Mouse (Mus musculus) limb, embryonic 13.5 days (tissue): ENCODE measurements around the gene Pdgfc. TPM values are rescaled to one million over a fixed set of nuclear protein-coding genes. Genes with fewer than 3 reads are reported as not detected.

ENCODE experiments used
- ATAC-seq: fragments of 200-750 bp; cut with Nextera tagmentation; 2 replicates; pipeline ENCODE4 v1.8.0; 2017; ENCODE audit warnings: low read depth, moderate number of reproducible peaks, moderate TSS enrichment; ENCODE audit not compliant: low FRiP score
- H3K27ac ChIP-seq: fragments of 300-500 bp; sonication (generic); 2 replicates; pipeline ENCODE4 v1.5.1; 2015; ENCODE audit warnings: inconsistent platforms, mild to moderate bottlenecking, moderate library complexity
- H3K27me3 ChIP-seq: fragments of 300-500 bp; sonication (generic); 2 replicates; pipeline ENCODE4 v1.6.1; 2015; ENCODE audit warnings: mild to moderate bottlenecking, inconsistent platforms
- H3K36me3 ChIP-seq: fragments of 300-500 bp; sonication (generic); 2 replicates; pipeline ENCODE4 v1.6.1; 2015; ENCODE audit warnings: inconsistent platforms, mild to moderate bottlenecking, moderate library complexity
- H3K4me1 ChIP-seq: fragments of 300-500 bp; sonication (generic); 2 replicates; pipeline ENCODE4 v1.6.1; 2015; ENCODE audit warnings: inconsistent platforms
- H3K4me2 ChIP-seq: fragments of 300-500 bp; sonication (generic); replicated peaks from 2 replicates; pipeline ENCODE4 v1.6.1; 2015; ENCODE audit warnings: inconsistent platforms, mild to moderate bottlenecking, moderate library complexity
- H3K4me3 ChIP-seq: fragments of 300-500 bp; sonication (generic); 2 replicates; pipeline ENCODE4 v1.5.1; 2015; ENCODE audit warnings: moderate library complexity, mild to moderate bottlenecking, inconsistent platforms
- H3K9ac ChIP-seq: fragments of 300-500 bp; sonication (generic); 2 replicates; pipeline ENCODE4 v1.6.1; 2015; ENCODE audit warnings: mild to moderate bottlenecking, inconsistent platforms
- H3K9me3 ChIP-seq: fragments of 300-500 bp; sonication (generic); 2 replicates; pipeline ENCODE4 v1.6.1; 2016; ENCODE audit warnings: inconsistent platforms
- WGBS: fragments of 180-500 bp; shearing (Covaris S2); methylation state at CpG from one replicate; pipeline ENCODE4 v1.1.7; 2015; 5-methylcytosine and 5-hydroxymethylcytosine counted together
- polyA plus RNA-seq: library from polyadenylated mRNA; unstranded; fragments of >200 nt; fragmentation: Nextera tagmentation; extraction: Ambion mirVana; gene quantifications from 2 replicates; pipeline ENCODE4 v1.2.1, GENCODE M21; 2015

The Pdgfc gene
- polyA plus RNA-seq, 1 experiment from 2014 or later: 54.4 TPM

DNA sequence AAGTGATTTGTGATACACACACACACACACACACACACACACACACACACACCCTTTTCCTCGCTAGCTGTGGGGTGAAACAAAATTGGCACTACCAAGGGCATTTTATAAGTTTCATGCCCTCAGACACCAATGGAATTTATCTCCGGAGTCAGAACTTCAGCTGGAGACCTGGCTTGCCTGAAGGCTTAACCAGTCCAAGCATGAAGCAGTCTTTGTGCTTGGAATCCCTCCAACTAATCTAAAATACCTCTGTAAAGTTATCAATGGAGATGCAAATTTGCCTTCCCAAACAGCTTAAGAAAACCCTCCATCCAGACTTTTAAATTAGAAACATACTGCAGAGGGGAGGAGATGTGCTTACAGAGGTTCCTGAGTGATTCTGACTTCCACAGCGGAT, 6.3 kb upstream of the Pdgfc start:
- Histone ChIP-seq H3K36me3 (no peaks in the 10 kb centered on the region), H3K4me2 (no peak overlapping the region), H3K4me3 (no peak overlapping the region), H3K4me1 (peaks cover 37% of the 10 kb centered on the region), H3K9ac (no peak overlapping the region), H3K27me3 (peaks cover 5% of the 10 kb centered on the region; the same call in 1 of the 2 replicates), H3K9me3 (no peaks in the 10 kb centered on the region), H3K27ac (no peak overlapping the region; the same call in 1 of the 2 replicates)
- WGBS: 52% methylated on average over 3 of the region's 3 CpGs
- no peak for ATAC-seq

DNA sequence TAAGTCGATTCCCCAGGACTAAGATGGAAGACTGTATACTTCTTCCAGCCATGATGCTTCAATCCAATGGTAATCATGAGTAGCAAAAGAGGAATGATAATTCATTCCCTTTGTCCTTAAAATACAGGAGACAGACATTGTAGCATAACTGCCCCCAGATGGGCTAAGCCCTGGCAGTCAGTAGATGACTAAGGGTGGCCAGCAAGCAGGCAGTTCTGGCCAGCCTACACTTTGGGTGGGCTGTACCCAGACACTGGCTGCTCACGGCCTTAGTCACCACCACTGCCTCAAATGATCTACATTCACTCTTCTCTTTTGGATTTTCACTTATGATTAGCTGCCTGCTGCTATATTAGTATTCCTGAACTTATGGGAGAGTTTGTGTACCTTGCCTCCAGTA, 5.9 kb upstream of the Pdgfc start:
- no peak overlapping the region; the same call in 1 of the 2 replicates for H3K27ac ChIP-seq
- no peak for ATAC-seq
- H3K36me3 ChIP-seq: no peaks in the 10 kb centered on the region

DNA sequence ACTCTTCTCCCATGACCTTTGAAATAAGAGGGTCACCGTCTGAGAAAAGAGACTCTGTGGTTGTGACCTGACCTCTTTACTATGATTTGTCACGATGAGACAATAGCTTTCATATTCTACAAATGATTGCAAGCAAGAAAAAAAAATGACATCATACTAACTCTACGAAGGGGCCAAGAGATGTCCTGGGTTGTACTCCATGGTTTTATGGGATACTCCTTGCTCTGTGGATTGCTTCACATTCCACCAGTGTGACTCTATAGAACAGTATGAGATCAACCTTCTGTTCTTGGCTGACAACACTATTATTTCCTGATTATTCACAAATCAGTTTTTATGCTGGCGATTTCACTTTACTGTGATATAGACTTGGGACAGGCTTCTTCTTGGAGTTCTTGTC, 4.2 kb upstream of the Pdgfc start:
- WGBS: 84% methylated on average over 4 of the region's 4 CpGs
- ATAC-seq: no peak
- no peaks in the 10 kb centered on the region for H3K36me3 ChIP-seq
- no peak overlapping the region for H3K4me3 ChIP-seq
- H3K9ac ChIP-seq: no peak overlapping the region
- H3K4me1 ChIP-seq: peaks cover 42% of the 10 kb centered on the region
- no peak overlapping the region for H3K27ac ChIP-seq
- H3K27me3 ChIP-seq: peaks cover 3% of the 10 kb centered on the region; the same call in 1 of the 2 replicates
- H3K9me3 ChIP-seq: no peaks in the 10 kb centered on the region
- H3K4me2 ChIP-seq: no peak overlapping the region

More for the DNA sequence above, 5.9 kb upstream of the Pdgfc start:
- Histone ChIP-seq H3K4me1 (peaks cover 40% of the 10 kb centered on the region), H3K27me3 (peaks cover 5% of the 10 kb centered on the region; the same call in 1 of the 2 replicates), H3K4me3 (no peak overlapping the region), H3K9me3 (no peaks in the 10 kb centered on the region), H3K4me2 (no peak overlapping the region), H3K9ac (no peak overlapping the region)
- WGBS: 54% methylated on average over 2 of the region's 2 CpGs

DNA sequence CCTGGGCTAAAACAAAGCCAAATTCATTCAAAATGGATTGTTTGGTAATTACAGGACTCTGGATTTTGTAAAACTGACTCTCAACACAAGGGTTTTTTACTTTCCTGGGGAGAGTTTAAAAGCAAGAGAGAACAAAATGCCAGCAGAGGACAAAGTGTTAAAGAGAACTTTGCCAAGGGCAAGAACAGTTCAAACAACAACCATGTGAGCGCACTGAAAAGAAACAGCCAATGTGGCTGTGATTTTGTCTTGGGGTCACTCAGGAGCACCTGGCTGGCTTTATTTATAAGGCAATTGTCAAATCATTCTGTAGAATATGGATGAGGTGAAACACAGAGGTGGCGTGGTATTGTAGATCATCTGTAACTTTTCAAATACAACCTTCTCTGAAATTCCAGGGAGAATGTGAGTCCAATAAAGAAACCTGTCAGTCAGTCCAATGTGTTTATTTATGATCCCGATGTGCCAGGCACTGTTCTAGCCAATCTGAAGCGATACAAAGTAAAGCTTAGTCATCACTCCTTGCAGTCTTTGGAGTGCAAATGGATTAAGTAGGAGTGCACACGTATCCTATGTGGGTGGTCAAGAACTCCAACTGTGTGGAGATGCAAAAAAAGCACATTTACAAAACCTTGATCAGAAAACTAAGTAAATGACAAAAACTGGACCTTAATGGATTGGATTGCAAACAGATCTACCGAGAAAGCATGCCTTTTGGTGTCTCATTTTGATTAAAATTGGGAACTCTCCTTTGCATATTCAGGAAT, 1.7 kb upstream of the Pdgfc start:
- no peak overlapping the region for H3K9ac ChIP-seq
- no peak overlapping the region for H3K27ac ChIP-seq
- H3K4me3 ChIP-seq: no peak overlapping the region
- 41% methylated on average over 6 of the region's 6 CpGs for WGBS
- no peak for ATAC-seq
- no peak overlapping the region for H3K4me2 ChIP-seq
- H3K36me3 ChIP-seq: no peaks in the 10 kb centered on the region
- no peaks in the 10 kb centered on the region; the same call in 1 of the 2 replicates for H3K27me3 ChIP-seq
- H3K4me1 ChIP-seq: peaks cover 35% of the 10 kb centered on the region
- no peaks in the 10 kb centered on the region for H3K9me3 ChIP-seq

DNA sequence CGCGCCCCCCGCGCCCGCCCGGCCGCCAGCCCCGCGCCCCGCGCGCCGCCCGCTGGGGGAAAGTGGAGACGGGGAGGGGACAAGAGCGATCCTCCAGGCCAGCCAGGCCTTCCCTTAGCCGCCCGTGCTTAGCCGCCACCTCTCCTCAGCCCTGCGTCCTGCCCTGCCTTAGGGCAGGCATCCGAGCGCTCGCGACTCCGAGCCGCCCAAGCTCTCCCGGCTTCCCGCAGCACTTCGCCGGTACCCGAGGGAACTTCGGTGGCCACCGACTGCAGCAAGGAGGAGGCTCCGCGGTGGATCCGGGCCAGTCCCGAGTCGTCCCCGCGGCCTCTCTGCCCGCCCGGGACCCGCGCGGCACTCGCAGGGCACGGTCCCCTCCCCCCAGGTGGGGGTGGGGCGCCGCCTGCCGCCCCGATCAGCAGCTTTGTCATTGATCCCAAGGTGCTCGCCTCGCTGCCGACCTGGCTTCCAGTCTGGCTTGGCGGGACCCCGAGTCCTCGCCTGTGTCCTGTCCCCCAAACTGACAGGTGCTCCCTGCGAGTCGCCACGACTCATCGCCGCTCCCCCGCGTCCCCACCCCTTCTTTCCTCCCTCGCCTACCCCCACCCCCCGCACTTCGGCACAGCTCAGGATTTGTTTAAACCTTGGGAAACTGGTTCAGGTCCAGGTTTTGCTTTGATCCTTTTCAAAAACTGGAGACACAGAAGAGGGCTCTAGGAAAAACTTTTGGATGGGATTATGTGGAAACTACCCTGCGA, 517 bp downstream of the Pdgfc start:
- H3K4me1 ChIP-seq: peaks cover 42% of the 10 kb centered on the region
- H3K4me3 ChIP-seq: peak overlapping the region; percentile 77

DNA sequence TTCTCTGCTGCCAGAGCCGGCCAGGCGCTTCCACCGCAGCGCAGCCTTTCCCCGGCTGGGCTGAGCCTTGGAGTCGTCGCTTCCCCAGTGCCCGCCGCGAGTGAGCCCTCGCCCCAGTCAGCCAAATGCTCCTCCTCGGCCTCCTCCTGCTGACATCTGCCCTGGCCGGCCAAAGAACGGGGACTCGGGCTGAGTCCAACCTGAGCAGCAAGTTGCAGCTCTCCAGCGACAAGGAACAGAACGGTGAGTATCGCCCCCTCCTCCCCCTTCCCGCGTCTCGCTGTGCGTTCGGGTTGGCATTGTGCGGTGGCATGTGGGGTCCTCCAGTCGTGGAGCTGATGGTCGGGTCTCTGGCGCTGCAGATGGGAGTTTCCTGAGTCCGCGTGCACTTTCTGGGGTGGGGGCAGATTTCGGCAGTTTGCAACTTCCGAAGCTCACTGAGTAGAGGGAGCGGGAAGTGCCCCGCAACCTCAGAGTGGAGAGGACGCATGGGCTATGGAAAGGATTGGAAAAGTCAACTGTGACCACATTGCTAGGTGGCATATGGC, 1.2 kb downstream of the Pdgfc start:
- peak overlapping the region; percentile 79 for H3K4me2 ChIP-seq
- peak overlapping the region; percentile 77 for H3K4me3 ChIP-seq
- WGBS: under 1% methylated on average over 33 of the region's 34 CpGs
- peak overlapping the region; percentile 87 for H3K9ac ChIP-seq
- H3K36me3 ChIP-seq: no peaks in the 10 kb centered on the region
- no peaks in the 10 kb centered on the region for H3K9me3 ChIP-seq
- H3K27me3 ChIP-seq: no peaks in the 10 kb centered on the region; the same call in 1 of the 2 replicates
- peak overlapping the region; percentile 96 for H3K27ac ChIP-seq
- ATAC-seq: peak; percentile 12
- peaks cover 42% of the 10 kb centered on the region for H3K4me1 ChIP-seq

More for the DNA sequence above, 517 bp downstream of the Pdgfc start:
- Histone ChIP-seq H3K27ac (peak overlapping the region; percentile 96), H3K9ac (peak overlapping the region; percentile 87), H3K27me3 (no peaks in the 10 kb centered on the region; the same call in 1 of the 2 replicates), H3K4me2 (peak overlapping the region; percentile 79), H3K36me3 (no peaks in the 10 kb centered on the region), H3K9me3 (no peaks in the 10 kb centered on the region)
- whole genome bisulfite sequencing: under 1% methylated on average over 48 of the region's 68 CpGs
- peak; percentile 90 for ATAC-seq

DNA sequence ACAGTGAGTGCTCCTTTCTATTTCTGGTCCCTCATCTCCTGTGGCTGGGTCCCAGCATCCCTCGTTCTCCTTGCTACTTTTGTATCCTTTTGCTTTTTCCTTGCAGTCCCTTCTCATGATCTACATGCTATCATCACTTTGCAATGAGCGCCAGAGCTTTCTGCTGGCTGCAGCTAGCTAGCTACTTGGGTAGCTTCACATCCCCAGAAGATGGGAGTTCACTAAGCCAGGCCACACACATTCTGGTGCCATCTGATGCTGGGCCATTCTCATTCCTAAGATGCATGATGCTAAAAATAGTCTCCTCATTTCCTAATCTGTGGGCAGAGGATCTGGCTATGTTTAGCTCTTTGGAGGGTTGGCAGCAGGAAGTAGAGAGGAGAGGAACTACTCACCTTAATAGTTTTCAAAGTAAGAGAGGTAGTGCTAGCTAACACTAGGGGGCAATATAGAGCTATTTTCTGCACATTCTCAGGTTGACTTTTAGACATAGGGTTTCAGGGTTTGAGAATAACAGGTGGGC, 3.0 kb downstream of the Pdgfc start:
- no peaks in the 10 kb centered on the region for H3K27me3 ChIP-seq
- peak overlapping the region; percentile 61; the same call in 1 of the 2 replicates for H3K27ac ChIP-seq
- WGBS: 19% methylated on average over 2 of the region's 2 CpGs

DNA sequence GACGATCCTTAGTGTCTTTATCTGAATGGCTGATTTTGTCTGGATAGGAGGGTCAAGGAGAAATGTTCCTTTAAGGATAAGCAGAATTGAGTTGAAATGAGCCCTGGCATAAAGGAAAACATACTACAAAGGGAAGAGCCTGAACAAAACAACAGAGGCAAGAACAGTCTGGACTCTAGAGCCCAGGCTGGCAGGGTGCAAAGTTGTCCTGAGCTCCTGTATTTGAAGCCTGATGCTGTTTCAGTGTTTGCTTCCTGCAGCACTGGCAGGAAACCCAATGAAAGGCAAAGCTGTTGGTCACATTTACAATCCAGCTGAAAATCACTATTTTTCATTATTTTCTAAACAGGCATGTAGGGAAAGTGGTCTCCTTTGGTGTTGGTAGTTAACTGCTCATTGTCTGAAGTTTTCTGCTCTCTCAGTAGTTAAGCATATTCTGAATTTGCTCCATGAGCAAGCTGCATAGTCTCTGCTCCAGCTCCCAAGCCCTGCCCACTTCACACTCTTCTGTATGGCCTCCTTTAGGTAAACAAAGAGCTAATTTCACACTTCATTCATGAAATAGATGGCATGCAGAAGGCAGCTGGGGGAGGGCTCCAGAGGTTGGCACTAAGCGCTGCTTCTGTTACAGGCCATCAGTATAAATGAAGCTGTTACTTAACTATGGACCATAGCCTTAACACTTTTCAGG, 8.6 kb downstream of the Pdgfc start:
- peak overlapping the region; percentile 11; the same call in 1 of the 2 replicates for H3K4me2 ChIP-seq
- H3K36me3 ChIP-seq: no peaks in the 10 kb centered on the region
- H3K27ac ChIP-seq: no peak overlapping the region
- H3K9ac ChIP-seq: no peak overlapping the region
- 0 out of 2 replicates have a peak, but pooled peaks have one; percentile 40 for ATAC-seq
- H3K4me3 ChIP-seq: no peak overlapping the region
- peaks cover 53% of the 10 kb centered on the region for H3K4me1 ChIP-seq
- H3K27me3 ChIP-seq: peaks cover 3% of the 10 kb centered on the region; the same call in 1 of the 2 replicates
- WGBS: 66% methylated on average over 2 of the region's 2 CpGs
- H3K9me3 ChIP-seq: no peaks in the 10 kb centered on the region

More for the DNA sequence above, 3.0 kb downstream of the Pdgfc start:
- peak overlapping the region; percentile 43 for H3K9ac ChIP-seq
- peaks cover 46% of the 10 kb centered on the region for H3K4me1 ChIP-seq
- H3K9me3 ChIP-seq: no peaks in the 10 kb centered on the region
- H3K36me3 ChIP-seq: no peaks in the 10 kb centered on the region
- ATAC-seq: no peak
- H3K4me2 ChIP-seq: peak overlapping the region; percentile 79
- H3K4me3 ChIP-seq: peak overlapping the region; percentile 77

DNA sequence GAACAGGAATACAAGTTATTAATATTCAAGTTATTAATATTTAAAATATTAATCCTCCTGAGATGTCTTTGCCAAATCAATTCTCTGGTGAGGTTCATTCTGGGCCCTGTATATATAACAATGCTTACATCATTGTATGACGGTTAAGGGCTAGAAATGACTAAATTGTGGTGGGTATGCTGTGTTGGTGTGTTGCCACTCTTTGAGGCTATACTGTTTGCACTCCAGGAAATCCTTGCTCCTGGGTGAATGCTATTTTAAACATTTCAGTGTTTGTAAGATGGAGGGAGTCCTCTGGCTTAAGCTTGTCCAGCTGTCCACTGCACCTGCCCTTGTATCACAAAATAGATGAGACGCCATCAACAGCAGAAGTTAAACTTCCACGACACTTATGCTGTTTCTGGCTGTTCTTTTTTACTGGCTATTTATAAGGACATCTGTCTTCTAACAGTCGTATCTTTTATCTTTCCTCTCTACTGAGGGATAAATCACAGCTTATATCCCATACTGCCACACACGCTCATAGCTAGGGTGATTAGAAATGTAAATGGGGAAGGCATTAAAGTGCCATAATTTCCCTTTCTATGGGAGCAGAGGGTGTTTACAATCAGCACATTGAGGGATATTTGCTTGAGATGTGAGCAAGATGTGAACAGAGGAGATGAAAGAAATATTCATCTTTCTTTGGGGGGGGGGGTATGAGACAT, 9.3 kb downstream of the Pdgfc start:
- WGBS: 50% methylated on average over 5 of the region's 5 CpGs
- Histone ChIP-seq H3K36me3 (no peaks in the 10 kb centered on the region), H3K27me3 (peaks cover 6% of the 10 kb centered on the region; the same call in 1 of the 2 replicates)

DNA sequence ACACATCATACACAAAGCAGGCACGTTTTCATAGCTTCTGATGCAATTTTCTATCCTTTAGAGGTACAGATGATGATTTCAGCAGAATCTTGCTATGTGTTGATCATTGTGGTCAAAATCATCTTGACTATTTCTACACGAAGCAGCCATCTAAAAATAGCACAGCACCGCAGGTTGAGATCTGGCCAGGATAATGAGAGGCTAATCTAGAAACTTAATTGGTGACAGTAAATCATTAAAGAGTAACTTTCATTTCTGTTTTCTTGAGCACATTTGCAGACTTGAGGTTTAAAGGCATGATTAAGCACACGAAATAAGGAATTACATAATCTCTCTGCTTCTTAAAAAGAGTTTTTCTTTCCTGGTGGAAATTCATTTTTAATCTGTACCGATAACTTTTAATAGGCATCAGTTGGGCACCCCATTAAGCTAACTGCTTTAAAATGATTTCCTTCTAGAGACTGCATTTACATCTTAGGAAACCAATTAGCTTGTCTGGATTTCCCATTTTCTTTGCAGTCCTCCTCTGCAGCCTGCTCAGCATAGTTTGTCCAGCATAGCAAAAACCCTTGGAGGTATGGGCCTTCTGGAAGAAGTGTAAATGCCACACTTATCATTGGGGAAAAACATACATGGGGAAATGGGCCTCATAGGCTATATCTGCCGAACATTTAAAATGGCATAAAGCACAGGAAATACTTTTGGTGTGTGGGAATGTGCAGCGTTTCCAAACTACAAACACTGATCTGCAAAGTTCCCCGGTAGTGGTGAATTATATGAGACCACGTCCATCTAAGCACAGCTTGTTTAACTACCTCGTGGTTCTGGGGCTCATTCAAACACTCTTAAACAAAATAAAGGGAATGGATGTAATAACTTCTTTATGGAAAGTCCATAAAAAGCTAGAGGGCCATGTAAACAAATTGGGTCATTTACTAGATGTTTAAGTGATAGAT, 10.7 kb downstream of the Pdgfc start:
- Histone ChIP-seq H3K4me1 (peaks cover 39% of the 10 kb centered on the region), H3K27ac (no peak overlapping the region), H3K9me3 (no peaks in the 10 kb centered on the region), H3K27me3 (peaks cover 6% of the 10 kb centered on the region; the same call in 1 of the 2 replicates), H3K36me3 (no peaks in the 10 kb centered on the region), H3K4me3 (no peak overlapping the region), H3K9ac (no peak overlapping the region), H3K4me2 (peak overlapping the region; percentile 41)
- ATAC-seq: peak; percentile 84
- WGBS: 14% methylated on average over 10 of the region's 10 CpGs

More for the DNA sequence above, 9.3 kb downstream of the Pdgfc start:
- no peaks in the 10 kb centered on the region for H3K9me3 ChIP-seq
- H3K4me3 ChIP-seq: no peak overlapping the region
- H3K4me1 ChIP-seq: peaks cover 47% of the 10 kb centered on the region
- H3K9ac ChIP-seq: no peak overlapping the region
- H3K4me2 ChIP-seq: no peak overlapping the region
- no peak overlapping the region for H3K27ac ChIP-seq
- ATAC-seq: 0 out of 2 replicates have a peak, but pooled peaks have one; percentile 33
